Mouse (Mus musculus) CD8-positive naive resting alpha-beta T cell, adult 57 days (primary cell): ENCODE results near the gene Rnaset2a. TPM values are rescaled to one million over a fixed set of nuclear protein-coding genes. Genes with fewer than 3 reads are reported as not detected.

Source experiments
- total RNA-seq: library from RNA; stranded (reverse); gene quantifications from one replicate; pipeline ENCODE4 v1.2.4, GENCODE M21; 2023

The Rnaset2a gene
- 42.7 TPM for total RNA-seq

DNA sequence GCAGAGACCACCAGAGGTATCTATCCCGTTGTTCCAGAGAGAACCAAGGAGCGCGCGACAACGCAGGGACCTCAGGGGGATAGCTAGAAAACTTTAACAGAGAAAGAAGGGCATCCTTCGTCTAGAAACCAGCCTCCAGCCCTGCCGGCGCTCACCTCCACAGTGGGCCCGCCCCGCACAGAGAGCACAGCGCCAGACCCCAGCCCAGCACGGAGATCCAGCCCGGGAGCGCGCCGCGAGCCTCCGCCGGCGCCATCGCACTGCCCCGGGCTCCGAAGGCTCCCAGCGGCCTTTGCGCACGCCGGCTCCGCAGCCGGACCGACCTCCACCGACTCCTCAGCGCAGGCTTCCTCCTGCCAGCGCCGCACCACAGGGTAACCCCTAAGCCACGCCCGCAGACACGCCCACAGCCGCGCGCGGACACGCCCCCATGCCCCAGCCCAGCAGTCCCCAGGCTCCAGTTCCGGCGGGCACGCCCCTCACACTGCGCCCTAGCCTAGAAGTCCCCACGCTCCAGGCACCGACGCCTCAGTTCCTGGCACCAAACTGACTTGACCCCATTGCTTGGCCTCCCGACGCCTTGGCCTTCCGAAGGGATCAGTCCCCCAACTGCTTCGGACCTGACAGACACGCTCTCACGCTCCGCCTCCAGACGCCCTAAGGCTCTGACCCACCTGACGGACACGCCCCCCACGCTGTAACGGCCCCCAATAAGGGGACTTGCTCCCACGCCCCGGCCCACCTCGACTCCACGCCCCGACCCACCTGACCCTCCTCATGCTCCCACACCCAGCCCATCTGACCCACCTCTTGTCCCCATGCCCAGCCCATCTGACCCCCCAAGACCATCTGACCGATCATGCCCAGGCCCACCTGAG is at the start of gene Rnaset2a, which contains the start of gene Gm49673:
Gene Rnaset2a, minus strand, starts transcription at position 659 of the 878 bp plus-strand sequence.
Gene Gm49673, minus strand, starts transcription at position 350 of the 878 bp plus-strand sequence.

GRCm38 (mm10) chr17:8164701-8165607 is 17.1 kb upstream of the Rnaset2a start, which contains the start of gene Fgfr1op:
TSS of gene Fgfr1op (plus strand) at chr17:8165501.

Other genes with a start within 250 kb of the Rnaset2a start
- 586 TPM for gene Tagap, start 222.1 kb downstream of the Rnaset2a start, total RNA-seq
- gene Rsph3a, start 202.5 kb downstream of the Rnaset2a start, total RNA-seq, result 11.8 TPM
- not detected for gene Gm49673, start 309 bp downstream of the Rnaset2a start, total RNA-seq
- gene Fgfr1op, start 17.4 kb upstream of the Rnaset2a start, total RNA-seq, result 37.1 TPM
- 6.1 TPM for gene Ccr6, start 87.9 kb upstream of the Rnaset2a start, total RNA-seq
- 41.7 TPM for gene Mpc1, start 134.8 kb upstream of the Rnaset2a start, total RNA-seq
- gene Sft2d1, start 163.0 kb upstream of the Rnaset2a start, total RNA-seq, result 84.1 TPM
- 0.64 TPM for gene Prr18, start 189.4 kb upstream of the Rnaset2a start, total RNA-seq
- 0.64 TPM for gene T2, start 207.9 kb upstream of the Rnaset2a start, total RNA-seq